Comparison of ENCODE assay signal across 20 mouse cellular contexts in genomic region chr16:41007569-41007968, GRCm38 (mm10).
DNase-seq lines count a peak whose midpoint lies in the region; ATAC-seq lines count a peak whose summit lies in the region.
"Had no signal": no experiment of that assay in that cellular context is flagged by ENCODE, and none has a peak within 500 bp of the region (broad histone marks: within the 10 kb centered on the region; RNA-seq: fewer than 3 reads in every experiment).

No protein-coding gene starts in this region.

- no peak overlapping the region for H3K4me2 ChIP-seq in hindbrain, embryonic 13.5 days
- no peak overlapping the region for H3K4me2 ChIP-seq in neural tube, embryonic 15.5 days
- H3K4me2 ChIP-seq: forebrain, embryonic 13.5 days had no signal

- ATAC-seq in hindbrain, embryonic 13.5 days (ENCODE audit: low FRiP score) = no peak
- no peak for ATAC-seq in neural tube, embryonic 15.5 days (ENCODE audit: low FRiP score)
- ATAC-seq: forebrain, embryonic 13.5 days; intestine, embryonic 16.5 days had no signal

- no peak overlapping the region for H3K27ac ChIP-seq in hindbrain, embryonic 10.5 days
- no peak overlapping the region for H3K27ac ChIP-seq in hindbrain, embryonic 13.5 days
- no peak overlapping the region for H3K27ac ChIP-seq in neural tube, embryonic 15.5 days (replicated peaks)
- H3K27ac ChIP-seq: embryonic facial prominence, embryonic 10.5 days; forebrain, embryonic 13.5 days; heart, embryonic 10.5 days had no signal

- no peak overlapping the region for H3K9ac ChIP-seq in hindbrain, embryonic 13.5 days
- no peak overlapping the region for H3K9ac ChIP-seq in neural tube, embryonic 15.5 days (replicated peaks)
- H3K9ac ChIP-seq: forebrain, embryonic 13.5 days had no signal

- DNase-seq in hindbrain, embryonic 10.5 days (ENCODE audit: low spot score) = peak; percentile 3
- peak; percentile 14 for DNase-seq in neural tube, embryonic 10.5 days (ENCODE audit: extremely low spot score, low spot score)
- DNase-seq in mesoderm, embryonic 11.5 days (ENCODE audit: low read depth, low spot score) = peak; percentile 30
- DNase-seq in kidney, postnatal 36 days = no peak
- no peak for DNase-seq in layer of hippocampus, adult 9-11 months
- DNase-seq: adrenal gland, adult 8-10 months; adrenal gland, postnatal 36 days; cerebellum, adult 2 months; cerebellum, postnatal 10 days; gastrocnemius, postnatal 10 days; heart, adult 18-20 months; heart, postnatal 10 days; heart, postnatal 4 days had no signal

- no peaks in the 10 kb centered on the region for H3K27me3 ChIP-seq in hindbrain, embryonic 10.5 days (ENCODE audit: insufficient read depth, poor library complexity, severe bottlenecking)
- no peaks in the 10 kb centered on the region for H3K27me3 ChIP-seq in hindbrain, embryonic 13.5 days
- H3K27me3 ChIP-seq in neural tube, embryonic 15.5 days (replicated peaks) = no peaks in the 10 kb centered on the region
- H3K27me3 ChIP-seq: forebrain, embryonic 13.5 days had no signal

- WGBS in hindbrain, embryonic 10.5 days = 75% methylated on average over 5 of the region's 5 CpGs
- 58% methylated on average over 5 of the region's 5 CpGs for WGBS in hindbrain, embryonic 13.5 days
- WGBS in neural tube, embryonic 15.5 days = 58% methylated on average over 5 of the region's 5 CpGs

- H3K36me3 ChIP-seq in hindbrain, embryonic 10.5 days = no peaks in the 10 kb centered on the region
- H3K36me3 ChIP-seq in hindbrain, embryonic 13.5 days = no peaks in the 10 kb centered on the region
- no peaks in the 10 kb centered on the region for H3K36me3 ChIP-seq in neural tube, embryonic 15.5 days
- H3K36me3 ChIP-seq: embryonic facial prominence, embryonic 10.5 days; G1E; heart, embryonic 10.5 days had no signal

- no peaks in the 10 kb centered on the region for H3K4me1 ChIP-seq in hindbrain, embryonic 10.5 days (replicated peaks)
- no peaks in the 10 kb centered on the region for H3K4me1 ChIP-seq in hindbrain, embryonic 13.5 days (replicated peaks)
- H3K4me1 ChIP-seq in neural tube, embryonic 15.5 days = no peaks in the 10 kb centered on the region
- H3K4me1 ChIP-seq: embryonic facial prominence, embryonic 10.5 days; forebrain, embryonic 13.5 days; heart, embryonic 10.5 days had no signal

- no peaks in the 10 kb centered on the region for H3K9me3 ChIP-seq in hindbrain, embryonic 10.5 days
- H3K9me3 ChIP-seq in hindbrain, embryonic 13.5 days = no peaks in the 10 kb centered on the region
- no peaks in the 10 kb centered on the region for H3K9me3 ChIP-seq in neural tube, embryonic 15.5 days (replicated peaks)
- H3K9me3 ChIP-seq: embryonic facial prominence, embryonic 10.5 days; forebrain, embryonic 13.5 days; G1E; heart, embryonic 10.5 days had no signal

- H3K4me3 ChIP-seq in hindbrain, embryonic 10.5 days = no peak overlapping the region
- H3K4me3 ChIP-seq in hindbrain, embryonic 13.5 days = no peak overlapping the region
- H3K4me3 ChIP-seq in neural tube, embryonic 15.5 days (replicated peaks) = no peak overlapping the region
- H3K4me3 ChIP-seq: embryonic facial prominence, embryonic 10.5 days; forebrain, embryonic 13.5 days; heart, embryonic 10.5 days had no signal

Comparison
In these comparisons a context has a peak if more than half of its experiments do, and no peak if none do; other contexts are left out.
1. DNase-seq: peak in hindbrain, embryonic 10.5 days (single experiment), neural tube, embryonic 10.5 days (single experiment) and mesoderm, embryonic 11.5 days (single experiment); none in kidney, postnatal 36 days (0 of 2) and layer of hippocampus, adult 9-11 months (single experiment).